Mouse (Mus musculus): ENCODE data around the gene Cdk2ap1.

- no peak for TF ChIP-seq CTCF (IDR thresholded peaks at IDR 0.05; ENCODE audit: low read depth, low read length)
- TF ChIP-seq POLR2A (IDR thresholded peaks at IDR 0.05; ENCODE audit: borderline replicate concordance, low read depth, low read length): no peak
Observed at GRCm38 (mm10) chr5:124377149-124377548, 14.3 kb upstream of the Cdk2ap1 start.

Measured in bone marrow macrophage, adult 2 months (primary cell).